Mouse (Mus musculus): Measurements from ENCODE around the gene Nicn1. TPM values are rescaled to one million over a fixed set of nuclear protein-coding genes. Genes with fewer than 3 reads are reported as not detected.

Nicn1 gene
- polyA plus RNA-seq (2017; shearing (Covaris generic)), result 2.9 TPM

DNA sequence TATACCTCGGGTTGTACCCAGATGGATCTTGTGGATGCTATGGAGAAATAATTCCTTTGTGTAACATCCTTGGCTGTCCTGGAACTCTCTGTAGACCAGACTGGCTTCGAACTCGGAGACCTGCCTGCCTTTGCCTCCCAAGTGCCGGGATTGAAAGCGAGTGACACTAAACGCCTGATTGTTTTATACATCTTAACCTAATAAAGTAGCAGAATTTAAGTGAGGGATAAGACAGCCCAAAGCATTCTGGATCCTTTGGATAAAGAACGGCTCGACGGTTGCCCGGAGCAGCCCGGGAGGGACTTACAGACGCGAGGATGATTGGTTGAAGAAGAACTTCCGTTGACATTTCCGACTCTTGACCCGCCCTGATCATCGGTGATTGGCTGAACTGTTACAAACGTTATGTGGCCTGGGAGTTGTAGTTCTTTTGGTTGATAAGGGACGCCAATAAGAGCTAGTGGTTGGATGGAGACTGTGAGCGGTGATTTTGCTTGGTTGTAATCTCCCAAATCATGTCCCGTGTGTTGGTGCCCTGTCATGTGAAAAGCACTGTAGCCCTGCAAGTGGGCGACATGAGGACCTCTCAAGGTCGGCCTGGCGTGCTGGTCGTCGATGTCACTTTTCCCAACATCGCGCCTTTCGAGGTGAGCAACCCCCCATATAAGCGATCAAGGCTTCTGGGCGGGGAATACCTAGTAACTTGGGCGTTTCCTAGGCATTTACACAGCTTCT, at the start of gene Nicn1:
Gene Nicn1 (plus strand): TSS at position 414 of the 735 bp plus-strand sequence.

DNA sequence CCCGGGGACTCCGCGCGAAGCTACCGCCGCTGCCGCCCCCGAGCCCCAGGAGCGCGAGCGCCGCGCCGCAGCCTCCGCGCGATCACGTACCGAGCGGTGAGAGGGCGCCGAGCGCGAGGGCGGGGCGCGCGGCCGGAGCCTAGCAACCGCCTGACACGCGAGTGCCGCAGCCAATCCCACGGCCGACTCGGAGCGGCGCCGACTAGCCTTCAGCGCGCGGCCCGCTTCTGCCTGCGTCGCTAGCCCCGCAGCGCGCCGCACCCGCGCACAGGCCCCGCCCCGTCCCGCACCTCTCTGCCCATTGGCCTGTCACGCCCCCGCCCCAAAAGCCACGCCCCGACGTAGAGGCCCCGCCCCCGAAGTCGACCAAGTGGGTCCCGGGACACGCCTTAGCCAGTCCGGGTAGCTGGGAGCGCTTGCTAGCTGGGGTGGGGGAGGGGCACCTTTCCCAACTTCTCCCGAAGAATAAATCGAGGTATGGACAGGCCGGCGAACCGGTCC, 26.5 kb upstream of the Nicn1 start, which contains the start of gene Dag1:
Gene Dag1 (minus strand): TSS at position 269 of the 501 bp plus-strand sequence.

DNA sequence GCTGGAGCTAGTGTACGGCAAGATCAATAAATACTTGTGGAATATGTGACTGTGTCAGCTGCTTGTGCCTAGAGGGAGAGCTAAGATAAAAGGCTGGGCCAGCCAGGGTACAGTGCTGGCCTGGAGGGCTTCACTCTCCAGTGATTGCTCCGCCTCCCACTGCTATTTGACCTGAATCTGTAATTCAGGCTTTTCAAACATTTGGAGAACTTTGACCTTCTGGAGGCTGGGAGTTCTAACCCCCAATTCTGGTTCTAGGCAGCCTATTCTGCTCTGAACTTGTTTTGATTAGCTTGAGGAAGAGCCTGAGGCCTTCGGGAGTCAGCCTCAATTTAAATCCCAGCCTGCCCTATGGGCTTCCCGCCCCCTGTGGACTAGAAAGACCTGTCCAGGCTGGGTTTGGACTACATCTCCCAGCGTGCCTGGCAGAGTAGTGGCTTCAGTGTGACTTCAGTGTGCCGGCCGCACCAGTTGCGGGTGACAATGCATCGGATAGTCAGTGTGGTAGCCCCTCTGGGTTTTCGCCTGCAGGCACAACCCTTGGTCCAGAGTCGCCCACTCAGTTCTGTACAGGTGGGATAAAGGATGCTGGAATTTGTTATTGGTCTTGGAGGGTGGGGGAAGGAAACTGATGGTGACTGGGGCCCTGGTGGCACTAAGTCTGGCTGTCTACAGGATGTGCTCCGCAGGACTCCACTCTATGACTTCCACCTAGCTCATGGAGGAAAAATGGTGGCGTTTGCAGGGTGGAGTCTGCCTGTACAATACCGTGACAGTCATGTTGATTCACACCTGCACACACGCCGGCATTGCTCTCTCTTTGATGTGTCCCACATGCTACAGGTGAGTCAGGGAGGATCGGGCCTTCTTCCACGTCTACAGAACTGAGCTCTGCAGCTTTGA, 6.5 kb downstream of the Nicn1 start, which contains the start of gene Amt:
Gene Amt (plus strand): TSS at position 401 of the 903 bp plus-strand sequence.

DNA sequence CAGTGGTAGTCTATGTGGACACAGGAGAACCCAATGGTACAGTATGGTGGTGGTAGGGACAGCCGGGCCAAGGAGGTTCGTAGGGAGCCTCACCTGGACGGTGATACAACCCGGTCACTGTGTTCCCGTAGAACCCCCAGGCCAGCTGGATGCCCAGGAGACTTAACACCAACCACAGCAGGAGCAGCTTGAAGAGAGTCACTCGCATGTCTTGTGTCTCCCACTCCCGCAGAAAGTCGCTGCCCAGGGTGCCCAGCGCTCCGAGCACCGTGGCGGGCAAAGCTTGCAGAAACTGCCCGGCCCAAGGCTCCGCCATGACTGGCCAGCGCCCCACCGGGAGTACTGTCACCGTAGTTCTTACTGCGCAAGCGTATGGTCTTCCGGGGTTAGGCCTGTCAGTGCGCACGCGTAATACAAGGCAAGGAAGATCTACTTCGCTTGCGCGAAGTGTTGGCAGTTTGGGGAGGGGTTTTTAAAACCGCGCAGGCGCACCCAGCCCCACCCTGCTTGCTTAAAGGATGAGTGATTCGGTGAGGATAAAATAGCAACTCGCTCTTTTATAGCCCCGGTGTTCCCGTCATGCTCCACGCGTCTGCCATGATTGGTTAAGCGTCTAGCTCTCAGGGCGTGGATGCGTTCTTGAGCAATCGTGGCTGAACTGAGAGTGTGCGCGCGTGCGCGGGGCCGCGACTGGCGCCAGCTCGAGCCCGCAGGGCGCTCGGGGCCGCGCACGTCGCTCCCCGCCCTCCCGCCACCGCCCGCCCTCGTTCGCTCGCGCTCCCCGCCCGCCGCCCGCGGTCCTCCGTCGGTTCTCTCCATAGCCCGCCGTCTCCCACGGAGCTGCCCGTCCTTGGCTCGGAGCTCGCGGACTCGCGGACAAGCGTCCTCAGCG, 15.6 kb downstream of the Nicn1 start, which contains the start of the genes Rhoa and Tcta:
Gene Rhoa (plus strand): TSS at position 501 of the 892 bp plus-strand sequence.
Gene Tcta (minus strand): TSS at position 532 of the 892 bp plus-strand sequence.

DNA sequence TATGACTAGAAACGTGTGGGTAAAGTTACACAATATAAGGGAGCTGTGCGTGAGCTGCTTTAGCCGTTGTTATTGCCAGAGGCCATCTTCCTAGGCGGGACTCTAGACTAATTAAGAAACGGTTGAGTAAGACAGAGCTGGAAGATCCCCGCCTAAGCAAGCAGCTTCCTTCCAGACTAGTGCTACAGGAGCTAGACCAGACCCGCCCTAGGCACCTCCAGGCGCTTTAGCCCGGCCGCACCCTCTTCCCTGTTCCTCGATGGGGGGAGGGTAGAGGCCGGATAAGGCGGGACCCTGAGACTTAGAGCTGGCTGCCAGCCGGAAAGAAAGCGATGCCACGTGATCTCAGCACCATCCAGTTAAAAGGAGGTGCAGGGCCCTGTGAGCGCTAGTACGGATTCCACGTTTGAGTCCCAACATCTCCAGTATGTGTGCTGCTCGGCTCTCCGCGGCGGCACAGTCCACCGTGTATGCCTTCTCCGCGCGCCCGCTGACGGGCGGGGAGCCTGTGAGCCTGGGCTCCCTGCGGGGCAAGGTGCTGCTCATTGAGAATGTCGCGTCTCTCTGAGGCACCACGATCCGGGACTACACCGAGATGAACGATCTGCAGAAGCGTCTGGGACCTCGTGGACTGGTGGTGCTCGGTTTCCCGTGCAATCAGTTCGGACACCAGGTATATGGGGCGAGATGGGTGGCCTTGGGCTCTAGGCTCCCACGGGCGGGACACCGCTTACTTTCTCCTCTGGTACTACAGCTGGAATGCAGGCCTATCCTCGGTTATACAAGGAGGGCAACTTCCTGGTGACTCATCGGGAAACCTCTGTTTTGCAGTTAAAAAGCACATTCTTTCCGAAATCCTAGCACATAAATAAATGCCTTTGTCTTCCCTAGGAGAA, 48.9 kb downstream of the Nicn1 start, which contains the start of gene Gpx1:
Gene Gpx1 (plus strand): TSS at position 18 of the 896 bp plus-strand sequence.

Other genes with a start within 250 kb of the Nicn1 start
- gene Gmppb, start 241.2 kb upstream of the Nicn1 start, polyA plus RNA-seq (2017; shearing (Covaris generic)), result 40.5 TPM
- gene Amigo3, start 237.3 kb upstream of the Nicn1 start, polyA plus RNA-seq (2017; shearing (Covaris generic)), result 3.9 TPM
- gene Mst1, start 210.0 kb upstream of the Nicn1 start, polyA plus RNA-seq (2017; shearing (Covaris generic)), result 2.1 TPM
- 172 TPM for gene Rnf123, start 207.1 kb upstream of the Nicn1 start, polyA plus RNA-seq (2017; shearing (Covaris generic))
- 108 TPM for gene Apeh, start 195.8 kb upstream of the Nicn1 start, polyA plus RNA-seq (2017; shearing (Covaris generic))
- 0.60 TPM for gene Bsn, start 100.0 kb upstream of the Nicn1 start, polyA plus RNA-seq (2017; shearing (Covaris generic))
- gene Dag1, start 26.5 kb upstream of the Nicn1 start, polyA plus RNA-seq (2017; shearing (Covaris generic)), result 5.1 TPM
- gene Amt, start 6.4 kb downstream of the Nicn1 start, polyA plus RNA-seq (2017; shearing (Covaris generic)), result 0.35 TPM
- gene Rhoa, start 15.7 kb downstream of the Nicn1 start, polyA plus RNA-seq (2017; shearing (Covaris generic)), result 307 TPM
- 19.7 TPM for gene Tcta, start 15.7 kb downstream of the Nicn1 start, polyA plus RNA-seq (2017; shearing (Covaris generic))
- 765 TPM for gene Gpx1, start 48.5 kb downstream of the Nicn1 start, polyA plus RNA-seq (2017; shearing (Covaris generic))
- 152 TPM for gene Usp4, start 57.4 kb downstream of the Nicn1 start, polyA plus RNA-seq (2017; shearing (Covaris generic))
- 2.8 TPM for gene 1700102P08Rik, start 102.4 kb downstream of the Nicn1 start, polyA plus RNA-seq (2017; shearing (Covaris generic))
- gene Ccdc36, start 138.1 kb downstream of the Nicn1 start, polyA plus RNA-seq (2017; shearing (Covaris generic)), result not detected
- gene BC048562, start 146.1 kb downstream of the Nicn1 start, polyA plus RNA-seq (2017; shearing (Covaris generic)), result not detected
- gene Ccdc71, start 170.1 kb downstream of the Nicn1 start, polyA plus RNA-seq (2017; shearing (Covaris generic)), result 51.6 TPM
- gene Klhdc8b, start 171.2 kb downstream of the Nicn1 start, polyA plus RNA-seq (2017; shearing (Covaris generic)), result 3.6 TPM
- 0.16 TPM for gene Lamb2, start 189.3 kb downstream of the Nicn1 start, polyA plus RNA-seq (2017; shearing (Covaris generic))
- gene Usp19, start 200.2 kb downstream of the Nicn1 start, polyA plus RNA-seq (2017; shearing (Covaris generic)), result 138 TPM
- 129 TPM for gene Qars, start 217.3 kb downstream of the Nicn1 start, polyA plus RNA-seq (2017; shearing (Covaris generic))
- 144 TPM for gene Qrich1, start 226.4 kb downstream of the Nicn1 start, polyA plus RNA-seq (2017; shearing (Covaris generic))

Measured in CD4-positive, CD25-positive, alpha-beta regulatory T cell, adult 9 weeks (primary cell).